Mouse (Mus musculus) heart, adult 2 months (tissue): ENCODE results near the gene Serpinf2. TPM values are rescaled to one million over a fixed set of nuclear protein-coding genes. Genes with fewer than 3 reads are reported as not detected.

Source experiments
- DNase-seq, 2 experiments: peaks; one replicate each; pipeline ENCODE4 v3.0.0; 2021
- H3K27ac ChIP-seq: fragments of 200-600 bp; 2 replicates; pipeline ENCODE4 v1.8.1; 2022
- H3K27me3 ChIP-seq: fragments of 200-500 bp; 2 replicates; pipeline ENCODE4 v1.6.1; 2012; ENCODE audit warnings: mild to moderate bottlenecking, low read length, inconsistent platforms, mixed read lengths; ENCODE audit not compliant: control insufficient read depth, insufficient read depth
- H3K36me3 ChIP-seq: fragments of 200-500 bp; 2 replicates; pipeline ENCODE4 v1.6.1; 2012; ENCODE audit warnings: low read length, inconsistent platforms; ENCODE audit not compliant: control insufficient read depth, insufficient read depth
- H3K4me1 ChIP-seq: fragments of 200-500 bp; 2 replicates; pipeline ENCODE4 v1.6.1; 2011; ENCODE audit warnings: low read length; ENCODE audit not compliant: control insufficient read depth, insufficient read depth
- H3K4me3 ChIP-seq: fragments of 200-600 bp; 2 replicates; pipeline ENCODE4 v1.8.1; 2022
- H3K79me2 ChIP-seq: fragments of 200-500 bp; replicated peaks from 2 replicates; pipeline ENCODE4 v1.6.1; 2012; ENCODE audit warnings: mild to moderate bottlenecking, inconsistent platforms, low read length, moderate library complexity, mixed read lengths; ENCODE audit not compliant: control insufficient read depth, insufficient read depth
- H3K9ac ChIP-seq: fragments of 200-500 bp; 2 replicates; pipeline ENCODE4 v1.6.1; 2012; ENCODE audit warnings: low read depth, mild to moderate bottlenecking, control low read depth, inconsistent platforms, low read length, mixed read lengths
- CTCF ChIP-seq: fragments of 200-600 bp; IDR thresholded peaks from 2 replicates; pipeline ENCODE4 v1.8.1; 2022; ENCODE audit warnings: antibody characterized with exemption, mild to moderate bottlenecking, moderate library complexity
- EP300 ChIP-seq: fragments of 200-500 bp; IDR thresholded peaks from 2 replicates; pipeline ENCODE4 v1.6.1; 2011; ENCODE audit warnings: low read depth, low read length, control low read depth; ENCODE audit not compliant: insufficient read depth
- POLR2A ChIP-seq: fragments of 200-500 bp; IDR thresholded peaks from 2 replicates; pipeline ENCODE4 v1.6.1; 2011; ENCODE audit warnings: mild to moderate bottlenecking, low read depth, low read length, control low read depth; ENCODE audit not compliant: insufficient read depth
- WGBS: fragments of 180-500 bp; shearing (Covaris S2); methylation state at CpG from one replicate; pipeline ENCODE4 v1.1.7; 2018; 5-methylcytosine and 5-hydroxymethylcytosine counted together
- intact Hi-C: fragments of 180-260 bp; cut with DNase I; formaldehyde crosslinking; loops from one replicate; pipeline ENCODE4 v1.15.1; 2025
- polyA plus RNA-seq: library from polyadenylated mRNA; depleted of rRNA; stranded (reverse); fragments of >200 nt; gene quantifications from 2 replicates; pipeline ENCODE4 v1.2.3, GENCODE M21; 2012
- total RNA-seq, 2 experiments: library from RNA; stranded (reverse); gene quantifications; 2 replicates each; pipeline ENCODE4 v1.2.3; 2021

Serpinf2 gene
- total and polyA plus RNA-seq, 3 experiments = 0.18 TPM; not detected in 2

DNA sequence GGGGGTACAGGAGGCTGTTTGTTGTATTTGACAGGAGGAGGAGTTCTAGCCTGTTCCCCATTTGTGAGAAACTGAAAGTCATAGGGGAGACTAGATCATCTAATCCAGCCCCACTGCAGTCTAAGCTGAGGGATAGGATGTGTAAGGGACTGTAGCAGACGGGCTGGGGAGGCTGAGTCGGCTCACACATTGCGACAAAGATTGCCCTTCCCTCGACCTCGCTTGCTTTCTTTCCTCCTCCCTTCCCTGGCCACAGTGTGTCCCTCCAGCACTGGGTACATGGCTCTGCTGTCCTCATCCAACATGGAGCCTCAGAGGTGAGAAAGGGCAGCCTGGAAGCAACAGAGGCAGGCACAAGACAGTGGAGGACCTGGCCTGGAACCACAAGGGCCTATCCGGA lies 25.7 kb upstream of the Serpinf2 start:
- Histone ChIP-seq H3K27me3 (no peaks in the 10 kb centered on the region), H3K4me1 (peaks cover 7% of the 10 kb centered on the region), H3K79me2 (no peaks in the 10 kb centered on the region), H3K36me3 (peaks cover 20% of the 10 kb centered on the region), H3K9ac (no peak overlapping the region), H3K27ac (no peak overlapping the region), H3K4me3 (no peak overlapping the region)
- intact Hi-C loops = no loop called here
- 73% methylated on average over 6 of the region's 6 CpGs for WGBS
- TF ChIP-seq CTCF (no peak), POLR2A (no peak), EP300 (no peak)
- peak in 1 of 2 experiments; percentile 16 for DNase-seq

DNA sequence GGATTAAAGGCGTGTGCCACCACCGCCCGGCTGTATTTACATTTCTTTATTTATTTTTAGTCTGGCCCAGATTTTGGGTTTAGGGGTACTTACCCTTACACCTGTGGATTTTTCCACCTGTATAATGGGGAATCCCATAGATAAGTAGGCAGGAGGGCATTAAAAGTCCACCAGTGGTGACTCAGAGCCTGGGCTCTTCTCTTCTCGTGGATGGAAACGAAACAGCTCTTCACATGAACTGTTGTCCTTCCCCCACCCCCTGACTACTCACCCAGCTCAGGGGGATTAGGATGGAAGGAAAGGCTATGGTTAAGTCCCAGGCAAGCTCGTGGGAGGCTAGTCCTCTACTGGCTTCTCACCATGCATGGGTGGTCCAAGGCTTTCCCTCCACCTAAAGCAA lies 25.0 kb upstream of the Serpinf2 start:
- H3K27me3 ChIP-seq = no peaks in the 10 kb centered on the region
- H3K79me2 ChIP-seq = no peaks in the 10 kb centered on the region
- peaks cover 13% of the 10 kb centered on the region for H3K4me1 ChIP-seq
- H3K9ac ChIP-seq = no peak overlapping the region
- 76% methylated on average over 6 of the region's 6 CpGs for WGBS
- H3K27ac ChIP-seq = no peak overlapping the region
- H3K4me3 ChIP-seq = no peak overlapping the region
- peaks cover 25% of the 10 kb centered on the region for H3K36me3 ChIP-seq
- intact Hi-C loops = loop anchor here (5.0 kb wide), 2 partner anchors 108 to 632 kb away; partner anchors contain the start of gene Mnt
- no peak for DNase-seq
- no peak for TF ChIP-seq EP300
- TF ChIP-seq POLR2A = no peak
- TF ChIP-seq CTCF = no peak

DNA sequence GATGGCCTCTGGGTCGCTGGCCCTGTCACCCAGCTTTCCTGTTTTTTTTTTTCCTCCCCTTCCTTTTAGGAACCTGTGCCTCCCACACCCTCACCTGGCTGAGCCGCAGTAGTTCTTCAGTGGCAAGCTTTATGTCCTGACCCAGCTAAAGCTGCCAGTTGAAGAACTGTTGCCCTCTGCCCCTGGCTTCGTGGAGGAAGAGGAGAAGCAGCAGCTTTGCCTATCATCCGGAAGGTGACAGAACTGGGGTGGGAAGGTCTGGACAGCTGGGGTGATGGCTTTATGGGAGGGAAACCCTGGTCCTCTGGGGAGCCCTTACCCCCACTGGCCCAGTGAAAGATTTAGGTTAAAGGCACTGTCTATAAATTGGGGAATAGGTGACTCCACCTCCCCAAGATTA lies 24.2 kb upstream of the Serpinf2 start:
- H3K9ac ChIP-seq = peak overlapping the region; percentile 10; the same call in 1 of the 2 replicates
- intact Hi-C loops = loop anchor here (5.0 kb wide), 2 partner anchors 109 to 631 kb away; partner anchors contain the start of gene Mnt
- H3K36me3 ChIP-seq = peaks cover 28% of the 10 kb centered on the region
- H3K27me3 ChIP-seq = no peaks in the 10 kb centered on the region
- peak overlapping the region; percentile 97 for H3K27ac ChIP-seq
- no peak for TF ChIP-seq CTCF
- no peak for TF ChIP-seq EP300
- TF ChIP-seq POLR2A = no peak
- 48% methylated on average over 4 of the region's 4 CpGs for WGBS
- DNase-seq = peak in 1 of 2 experiments; percentile 24
- H3K4me1 ChIP-seq = peaks cover 20% of the 10 kb centered on the region
- no peaks in the 10 kb centered on the region for H3K79me2 ChIP-seq
- peak overlapping the region; percentile 33 for H3K4me3 ChIP-seq

DNA sequence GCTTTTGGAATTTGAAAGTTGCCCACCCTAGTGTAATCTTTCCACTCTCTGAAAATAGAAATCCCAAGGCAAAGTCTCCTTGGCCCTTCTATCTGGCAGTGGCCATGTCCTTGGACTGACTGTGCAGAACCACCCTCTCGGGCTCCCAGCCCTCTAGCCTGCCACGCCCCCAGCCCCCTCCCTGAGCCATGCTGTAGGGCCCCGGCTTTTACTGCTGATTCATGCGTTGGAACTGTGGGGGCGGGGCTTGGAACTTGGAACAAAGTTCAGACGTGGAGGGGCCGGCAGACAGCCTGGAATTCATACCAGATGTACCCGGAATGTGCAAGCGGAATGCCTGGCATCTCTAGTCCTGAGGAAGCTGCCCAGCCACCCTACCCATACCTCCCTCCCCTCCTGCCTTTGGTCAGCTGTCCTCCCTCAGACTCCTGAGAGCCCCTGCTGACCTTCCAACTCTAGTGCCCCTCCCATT lies 23.5 kb upstream of the Serpinf2 start:
- peak; percentile 89 to 93 for DNase-seq
- Histone ChIP-seq H3K27me3 (no peaks in the 10 kb centered on the region), H3K4me1 (peaks cover 22% of the 10 kb centered on the region), H3K27ac (peak overlapping the region; percentile 97), H3K36me3 (peaks cover 28% of the 10 kb centered on the region), H3K9ac (no peak overlapping the region; the same call in 1 of the 2 replicates), H3K4me3 (peak overlapping the region; percentile 84), H3K79me2 (no peaks in the 10 kb centered on the region)
- TF ChIP-seq EP300 = peak; percentile 93
- no peak for TF ChIP-seq CTCF
- peak; percentile 63 for TF ChIP-seq POLR2A
- intact Hi-C loops = loop anchor here (5.0 kb wide), 2 partner anchors 109 to 631 kb away; partner anchors contain the start of gene Mnt
- WGBS = 3% methylated on average over 9 of the region's 9 CpGs

DNA sequence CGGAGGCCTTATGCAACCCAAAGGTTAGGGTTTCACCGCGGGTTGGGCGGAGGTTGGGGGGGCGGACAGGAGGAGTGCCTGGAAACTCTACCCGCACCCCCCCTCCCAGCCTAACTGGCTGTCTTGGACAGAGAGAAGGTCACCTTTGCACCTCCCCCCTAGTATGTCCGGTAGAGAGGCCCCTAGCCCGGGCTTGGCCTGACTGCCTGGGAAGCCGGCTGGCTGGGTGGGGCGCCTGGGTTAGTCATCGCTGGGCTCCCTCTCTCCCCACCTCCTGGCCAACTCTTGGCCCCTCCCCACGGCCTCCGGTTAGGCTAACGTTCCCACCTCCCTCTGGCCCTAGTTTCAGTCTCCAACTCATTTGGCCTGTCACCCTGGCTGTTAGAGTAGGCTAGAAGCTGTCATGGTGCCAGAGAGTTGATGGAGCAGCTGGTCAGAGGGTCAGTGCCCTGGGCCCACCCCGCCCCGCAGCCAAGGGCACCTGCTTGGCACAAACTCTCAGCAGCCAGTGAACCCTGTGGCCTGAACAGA lies 22.9 kb upstream of the Serpinf2 start:
- H3K36me3 ChIP-seq = peaks cover 28% of the 10 kb centered on the region
- peaks cover 20% of the 10 kb centered on the region for H3K4me1 ChIP-seq
- peak overlapping the region; percentile 97 for H3K27ac ChIP-seq
- no peaks in the 10 kb centered on the region for H3K27me3 ChIP-seq
- no peaks in the 10 kb centered on the region for H3K79me2 ChIP-seq
- 3% methylated on average over 16 of the region's 16 CpGs for WGBS
- no peak for TF ChIP-seq CTCF
- no peak for TF ChIP-seq EP300
- TF ChIP-seq POLR2A = no peak
- peak overlapping the region; percentile 82 for H3K9ac ChIP-seq
- H3K4me3 ChIP-seq = peak overlapping the region; percentile 84
- peak; percentile 89 to 93 for DNase-seq
- intact Hi-C loops = loop anchor here (5.0 kb wide), 2 partner anchors 110 to 630 kb away; partner anchors contain the start of gene Mnt

DNA sequence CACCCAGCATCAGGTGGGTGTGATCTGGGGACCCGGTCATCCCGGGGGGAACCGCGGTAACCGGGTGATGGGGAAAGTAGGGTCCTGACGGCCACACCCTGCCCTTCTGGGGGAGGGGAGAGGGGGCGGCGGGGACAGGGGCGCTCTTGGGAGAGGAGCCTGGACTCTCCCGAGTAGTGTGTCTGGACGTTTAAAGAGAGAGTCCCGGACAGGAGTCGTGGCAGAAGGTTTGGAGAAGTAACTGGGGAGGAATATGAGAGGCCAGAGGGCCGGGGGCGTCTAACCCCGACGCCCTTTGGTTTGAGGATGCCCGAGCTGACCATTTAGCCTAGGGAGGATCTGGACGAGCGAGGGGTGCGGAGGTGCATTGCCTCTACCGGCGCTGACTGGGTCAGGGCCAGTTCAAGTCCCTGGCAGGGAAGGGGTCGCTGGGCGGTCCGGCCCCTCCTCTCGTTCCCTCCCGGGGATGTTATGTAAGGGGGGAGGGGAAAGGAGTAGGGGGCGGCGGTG lies 22.4 kb upstream of the Serpinf2 start:
- Histone ChIP-seq H3K4me3 (peak overlapping the region; percentile 84), H3K4me1 (peaks cover 20% of the 10 kb centered on the region), H3K79me2 (no peaks in the 10 kb centered on the region), H3K27ac (peak overlapping the region; percentile 97), H3K27me3 (no peaks in the 10 kb centered on the region), H3K9ac (peak overlapping the region; percentile 82), H3K36me3 (peaks cover 27% of the 10 kb centered on the region)
- no peak for DNase-seq
- under 1% methylated on average over 30 of the region's 30 CpGs for WGBS
- TF ChIP-seq POLR2A (no peak; the same call in 1 of the 2 replicates), EP300 (peak; percentile 20; the same call in 1 of the 2 replicates)
- intact Hi-C loops = loop anchor here (2.0 to 5.0 kb wide), 3 partner anchors 49 to 629 kb away; partner anchors contain the start of genes Mnt and Rilp
